Mouse (Mus musculus) adrenal gland, postnatal 0 days (tissue): ENCODE measurements around the gene Cplx3. TPM values are rescaled to one million over a fixed set of nuclear protein-coding genes. Genes with fewer than 3 reads are reported as not detected.

Experiments used
- polyA plus RNA-seq: library from polyadenylated mRNA; unstranded; fragments of >200 nt; fragmentation: Nextera tagmentation; extraction: Ambion mirVana; gene quantifications from 2 replicates; pipeline ENCODE4 v1.2.1, GENCODE M21; 2015

Cplx3 gene
- polyA plus RNA-seq: 0.07 TPM in 1 of 2 replicates, not detected in the other

DNA sequence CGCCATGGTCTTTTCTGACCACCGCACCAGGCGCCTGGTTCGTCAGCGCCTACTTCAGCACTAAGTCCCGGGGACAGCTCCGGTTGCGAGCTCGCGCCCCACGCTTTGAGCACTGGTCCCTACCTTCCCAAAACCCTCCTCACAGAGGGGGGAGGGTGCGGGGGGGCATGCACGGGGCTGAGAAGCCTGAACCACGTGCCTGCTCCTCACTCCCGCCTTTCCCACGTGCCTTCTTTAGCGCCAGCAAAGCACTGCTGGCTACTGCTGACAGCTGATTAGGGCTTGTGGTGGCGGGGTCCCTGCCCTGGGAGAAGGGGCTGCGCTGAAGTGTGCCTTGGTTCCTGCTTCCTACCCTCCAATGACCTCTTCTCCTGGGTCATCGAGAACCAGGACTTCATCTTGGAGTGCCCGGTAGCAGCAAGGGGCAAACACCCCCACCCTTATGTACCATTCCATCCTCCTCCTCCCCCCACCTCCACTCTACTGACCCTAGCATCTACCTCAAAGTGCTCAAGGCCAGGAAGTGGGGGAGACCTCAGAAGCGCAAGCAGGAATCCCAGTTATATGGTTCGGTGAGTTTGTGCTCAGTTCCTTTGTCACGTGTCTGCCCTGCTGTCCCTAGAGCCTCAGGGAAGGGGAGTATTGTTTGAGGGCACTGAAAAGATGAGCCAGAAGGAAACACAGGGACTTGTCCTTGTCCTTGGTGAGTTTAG, at the start of gene Cplx3:
TSS of gene Cplx3 (minus strand) at position 143 of the 713 bp plus-strand sequence.

DNA sequence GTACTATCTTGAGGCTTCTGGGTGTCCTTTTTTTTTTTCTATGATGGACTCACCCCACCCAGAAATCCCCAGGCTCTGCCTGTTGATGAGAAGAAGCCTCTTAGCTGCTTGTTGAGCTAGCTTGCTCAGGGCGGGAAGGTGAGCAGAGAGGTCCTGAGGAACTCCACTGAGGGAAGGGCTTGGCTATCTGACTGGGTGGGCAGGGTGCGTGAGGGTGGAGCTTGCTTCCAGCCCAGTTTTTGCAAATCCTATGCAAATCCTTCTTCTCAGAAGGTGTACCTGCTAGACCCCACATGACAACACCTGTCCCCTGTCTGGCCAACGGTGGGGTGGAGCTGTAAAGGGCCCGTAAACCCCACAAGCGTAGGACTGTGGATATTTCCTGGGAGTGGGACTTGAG, 47.2 kb upstream of the Cplx3 start, which contains the start of gene Csk:
TSS of gene Csk (minus strand) at position 349 of the 400 bp plus-strand sequence.

DNA sequence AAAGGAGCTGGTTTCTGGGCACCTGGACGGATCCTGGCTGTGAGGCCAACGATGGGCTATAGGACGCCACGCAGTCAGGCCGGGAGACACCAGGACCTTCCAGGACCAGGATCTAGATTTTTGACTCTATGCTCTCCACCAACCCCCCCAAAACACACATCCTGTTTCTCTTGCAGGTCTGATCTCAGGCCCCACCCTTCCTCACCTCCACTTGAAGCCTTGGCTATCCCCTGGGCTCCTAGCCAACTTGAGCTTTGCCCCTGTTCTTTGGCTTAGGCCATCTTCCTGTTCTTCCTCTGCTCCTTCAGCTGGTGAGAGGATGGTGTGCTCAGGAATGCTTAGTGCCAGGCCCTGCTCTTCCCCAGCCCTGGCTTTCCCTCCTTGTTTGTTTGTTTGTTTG, 14.6 kb upstream of the Cplx3 start, which contains the start of gene Lman1l:
TSS of gene Lman1l (minus strand) at position 101 of the 400 bp plus-strand sequence.

DNA sequence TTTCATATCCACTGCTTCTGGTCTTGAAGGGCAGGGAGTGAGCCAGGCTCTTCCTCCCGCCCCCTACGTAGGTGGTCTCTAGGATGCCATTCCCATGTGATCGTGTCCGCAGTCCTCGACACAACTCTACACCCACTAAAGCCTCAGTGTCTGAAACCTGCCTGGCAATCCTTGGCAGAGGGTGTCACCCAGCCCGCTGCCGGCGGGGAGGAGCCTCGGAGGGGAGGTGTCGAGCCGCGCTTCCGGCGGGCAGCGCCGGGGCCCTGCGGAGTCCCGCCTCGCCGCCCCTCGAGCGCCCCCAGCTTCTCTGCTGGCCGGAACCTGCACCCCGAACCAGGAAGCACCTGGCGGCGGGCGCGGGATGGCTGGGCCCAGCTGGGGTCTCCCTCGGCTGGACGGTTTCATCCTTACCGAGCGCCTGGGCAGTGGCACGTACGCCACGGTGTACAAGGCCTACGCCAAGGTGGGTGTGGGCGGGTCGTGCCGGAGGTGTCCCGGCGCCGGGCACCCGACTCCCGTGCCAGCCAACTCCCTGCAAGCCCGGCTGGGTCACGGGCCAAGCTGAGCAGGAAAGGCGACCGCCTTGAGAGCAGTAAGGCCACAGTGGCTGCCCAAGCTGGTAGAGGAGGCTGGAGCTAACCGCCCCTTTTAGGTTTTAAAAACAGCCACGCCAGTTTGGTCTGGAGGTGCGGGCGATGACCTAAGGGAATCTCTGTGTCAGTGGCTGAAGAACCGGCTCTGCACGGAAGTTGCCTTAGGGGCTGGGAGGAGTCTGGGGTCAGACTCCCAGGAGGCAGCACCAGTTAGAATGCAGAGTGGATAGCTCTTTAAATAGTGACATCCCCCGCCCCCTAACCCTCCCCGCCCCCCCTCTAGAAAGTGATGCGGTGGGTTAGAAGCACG, 16.6 kb downstream of the Cplx3 start, which contains the start of gene Ulk3:
TSS of gene Ulk3 (plus strand) at position 229 of the 903 bp plus-strand sequence.

DNA sequence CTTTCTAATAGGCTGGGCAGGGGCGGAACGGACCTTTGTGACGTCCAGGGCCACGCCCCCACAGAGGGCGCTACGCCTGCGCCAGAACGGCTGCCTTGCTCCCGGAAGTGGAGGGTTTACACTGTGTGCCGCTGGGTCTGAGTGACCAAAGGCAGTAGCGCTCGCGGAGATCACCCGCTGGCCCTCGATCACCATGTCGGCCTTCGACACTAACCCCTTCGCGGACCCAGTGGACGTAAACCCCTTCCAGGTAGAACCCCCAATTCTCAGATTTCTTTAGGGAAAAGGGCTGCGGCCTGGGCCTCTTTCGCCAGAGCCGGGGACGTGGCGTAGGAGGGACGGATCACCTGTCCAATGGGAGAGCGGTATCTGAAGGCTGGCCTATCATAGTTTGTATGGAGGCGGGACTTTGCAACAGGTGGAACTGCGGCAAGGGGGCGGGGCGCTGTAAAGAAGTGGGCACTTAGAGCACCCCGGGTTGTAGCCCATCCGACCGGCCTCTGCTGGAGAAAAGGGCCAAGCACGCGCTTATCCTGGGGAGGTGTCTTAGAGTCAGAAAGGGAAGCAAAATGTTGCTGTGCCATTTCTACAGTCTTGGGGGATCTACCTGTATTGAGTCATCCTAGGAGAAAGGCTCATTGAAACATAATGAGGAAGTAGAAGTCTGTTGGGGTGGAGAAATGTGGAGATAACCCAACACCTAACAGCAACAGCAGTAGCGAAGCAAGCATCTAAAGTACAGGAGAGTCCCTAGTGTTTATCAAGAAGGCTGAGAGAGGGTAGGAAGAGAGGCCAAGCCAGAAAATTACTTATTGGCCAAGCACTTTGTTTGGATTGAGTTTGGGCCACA, 45.0 kb downstream of the Cplx3 start, which contains the start of gene Scamp2:
TSS of gene Scamp2 (plus strand) at position 83 of the 850 bp plus-strand sequence.

DNA sequence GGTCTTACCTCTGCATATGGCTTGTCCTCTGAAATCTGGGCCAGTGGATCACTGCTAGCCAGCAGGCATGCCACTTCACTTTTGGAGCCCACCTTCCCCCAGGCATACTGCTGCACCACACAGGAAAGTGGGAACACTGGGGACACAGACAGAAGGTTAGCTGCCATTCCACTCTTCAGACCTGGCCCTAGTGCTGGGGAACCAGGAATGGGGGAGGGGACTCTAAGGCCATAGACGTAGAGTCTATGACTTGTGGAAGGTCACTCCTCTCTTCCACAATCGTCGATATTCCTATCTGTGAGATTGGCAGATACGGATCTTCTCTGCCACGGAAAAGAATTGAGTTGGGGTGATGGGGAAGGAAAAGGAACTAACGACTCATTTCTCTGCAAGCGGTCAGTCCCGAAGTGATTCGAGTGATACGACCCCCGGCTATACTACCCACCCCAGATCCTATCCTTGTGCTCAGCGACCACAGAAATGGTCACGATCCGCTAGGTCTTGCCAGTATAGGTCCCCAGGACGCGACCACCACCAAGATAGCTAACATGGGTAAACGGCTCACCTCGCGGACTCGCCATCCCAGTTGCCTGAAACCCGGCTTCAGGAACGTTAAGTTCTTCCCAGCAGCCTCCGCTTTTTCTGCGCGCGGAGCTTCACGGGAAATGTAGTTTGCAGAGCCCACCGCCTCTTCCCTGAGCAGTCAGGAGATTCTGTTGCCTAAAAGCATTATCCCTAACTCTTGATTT, 53.8 kb downstream of the Cplx3 start, which contains the start of gene Mpi:
TSS of gene Mpi (minus strand) at position 625 of the 749 bp plus-strand sequence.

Other genes with a start within 250 kb of the Cplx3 start
- 17.2 and 29.7 TPM in 2 replicates for gene Ppcdc, start 166.2 kb downstream of the Cplx3 start, polyA plus RNA-seq
- 14.9 and 18.4 TPM in 2 replicates for gene Scamp5, start 138.2 kb downstream of the Cplx3 start, polyA plus RNA-seq
- gene Rpp25, start 102.3 kb downstream of the Cplx3 start, polyA plus RNA-seq: 6.5 and 11.3 TPM in 2 replicates
- gene Cox5a, start 85.0 kb downstream of the Cplx3 start, polyA plus RNA-seq: 414 and 515 TPM in 2 replicates
- 12.6 and 16.0 TPM in 2 replicates for gene Fam219b, start 68.8 kb downstream of the Cplx3 start, polyA plus RNA-seq
- 22.8 and 35.4 TPM in 2 replicates for gene Mpi, start 53.5 kb downstream of the Cplx3 start, polyA plus RNA-seq
- gene Scamp2, start 45.3 kb downstream of the Cplx3 start, polyA plus RNA-seq: 50.5 and 72.3 TPM in 2 replicates
- gene Ulk3, start 16.8 kb downstream of the Cplx3 start, polyA plus RNA-seq: 8.6 and 11.9 TPM in 2 replicates
- 0.08 TPM in 1 of 2 replicates, not detected in the other for gene Lman1l, start 14.5 kb upstream of the Cplx3 start, polyA plus RNA-seq
- 18.7 and 22.1 TPM in 2 replicates for gene Csk, start 47.4 kb upstream of the Cplx3 start, polyA plus RNA-seq
- gene Cyp1a2, start 77.4 kb upstream of the Cplx3 start, polyA plus RNA-seq: 0.19 and 0.49 TPM in 2 replicates
- gene Cyp1a1, start 81.6 kb upstream of the Cplx3 start, polyA plus RNA-seq: 0.06 TPM in 1 of 2 replicates, not detected in the other
- gene Edc3, start 102.3 kb upstream of the Cplx3 start, polyA plus RNA-seq: 14.6 and 18.0 TPM in 2 replicates
- 35.8 and 51.4 TPM in 2 replicates for gene Clk3, start 159.6 kb upstream of the Cplx3 start, polyA plus RNA-seq
- 3.0 and 4.0 TPM in 2 replicates for gene Arid3b, start 230.5 kb upstream of the Cplx3 start, polyA plus RNA-seq